Mouse (Mus musculus) midbrain, postnatal 0 days (tissue): ENCODE data around the gene Gm11099. TPM values are rescaled to one million over a fixed set of nuclear protein-coding genes. Genes with fewer than 3 reads are reported as not detected.

Source experiments
- ATAC-seq: fragments of 200-750 bp; cut with Nextera tagmentation; 2 replicates; pipeline ENCODE4 v1.8.0; 2017; ENCODE audit warnings: moderate number of reproducible peaks, mild to moderate bottlenecking, moderate TSS enrichment, moderate library complexity; ENCODE audit not compliant: low FRiP score
- DNase-seq: peaks from one replicate; pipeline ENCODE4 v3.0.0-alpha.2; 2015; ENCODE audit warnings: low spot score
- H3K27ac ChIP-seq: fragments of 300-500 bp; sonication (generic); 2 replicates; pipeline ENCODE4 v1.5.1; 2014; ENCODE audit warnings: low read depth, mild to moderate bottlenecking, low read length, mixed read lengths
- H3K27me3 ChIP-seq: fragments of 300-500 bp; sonication (generic); 2 replicates; pipeline ENCODE4 v1.6.1; 2014; ENCODE audit warnings: low read length, control low read depth, mixed read lengths; ENCODE audit not compliant: insufficient read depth
- H3K36me3 ChIP-seq: fragments of 300-500 bp; sonication (generic); 2 replicates; pipeline ENCODE4 v1.6.1; 2014; ENCODE audit warnings: low read length, control low read depth, mixed read lengths; ENCODE audit not compliant: insufficient read depth
- H3K4me1 ChIP-seq: fragments of 300-500 bp; sonication (generic); 2 replicates; pipeline ENCODE4 v1.6.1; 2014; ENCODE audit warnings: mild to moderate bottlenecking, control low read depth, antibody characterized with exemption, low read length, mixed read lengths; ENCODE audit not compliant: insufficient read depth
- H3K4me2 ChIP-seq: fragments of 300-500 bp; sonication (generic); 2 replicates; pipeline ENCODE4 v1.6.1; 2014; ENCODE audit warnings: low read depth, mild to moderate bottlenecking, low read length, mixed read lengths; ENCODE audit not compliant: poor library complexity, severe bottlenecking
- H3K4me3 ChIP-seq: fragments of 300-500 bp; sonication (generic); 2 replicates; pipeline ENCODE4 v1.5.1; 2014; ENCODE audit warnings: low read depth, mild to moderate bottlenecking, low read length, moderate library complexity
- H3K9ac ChIP-seq: fragments of 300-500 bp; sonication (generic); replicated peaks from 2 replicates; pipeline ENCODE4 v1.6.1; 2014; ENCODE audit warnings: mild to moderate bottlenecking, low read length, moderate library complexity, mixed read lengths; ENCODE audit not compliant: poor library complexity, severe bottlenecking
- H3K9me3 ChIP-seq: fragments of 300-500 bp; sonication (generic); 2 replicates; pipeline ENCODE4 v1.6.1; 2016; ENCODE audit warnings: low read length, control low read depth
- CTCF ChIP-seq: IDR thresholded peaks from 2 replicates; pipeline ENCODE4 v1.5.1; 2016; ENCODE audit warnings: antibody characterized with exemption, mild to moderate bottlenecking
- WGBS: fragments of 180-500 bp; shearing (Covaris S2); extraction: QIAGEN DNeasy Blood & Tissue Kit; methylation state at CpG from one replicate; pipeline ENCODE4 v1.1.7; 2014; 5-methylcytosine and 5-hydroxymethylcytosine counted together
- polyA plus RNA-seq: library from polyadenylated mRNA; unstranded; fragments of >200 nt; fragmentation: Nextera tagmentation; extraction: Ambion mirVana; gene quantifications from 2 replicates; pipeline ENCODE4 v1.2.1, GENCODE M21; 2015
- total RNA-seq: library from RNA; depleted of rRNA; stranded (reverse); fragments of >200 nt; gene quantifications from 2 replicates; pipeline ENCODE4 v1.2.3, GENCODE M21; 2014

Gm11099 gene
- total and polyA plus RNA-seq, 2 experiments from 2014 or later, result not detected

- TF ChIP-seq CTCF, result no peak
- no peak for DNase-seq
- 96% methylated on average over 9 of the region's 9 CpGs for WGBS
- Histone ChIP-seq H3K9me3 (no peaks in the 10 kb centered on the region), H3K4me2 (no peak overlapping the region), H3K9ac (no peak overlapping the region), H3K4me3 (no peak overlapping the region), H3K4me1 (no peaks in the 10 kb centered on the region), H3K27ac (no peak overlapping the region), H3K27me3 (no peaks in the 10 kb centered on the region), H3K36me3 (no peaks in the 10 kb centered on the region)
- no peak for ATAC-seq
Observed at GRCm38 (mm10) chr2:58912339-58912738, 53.1 kb downstream of the Gm11099 start.

DNA sequence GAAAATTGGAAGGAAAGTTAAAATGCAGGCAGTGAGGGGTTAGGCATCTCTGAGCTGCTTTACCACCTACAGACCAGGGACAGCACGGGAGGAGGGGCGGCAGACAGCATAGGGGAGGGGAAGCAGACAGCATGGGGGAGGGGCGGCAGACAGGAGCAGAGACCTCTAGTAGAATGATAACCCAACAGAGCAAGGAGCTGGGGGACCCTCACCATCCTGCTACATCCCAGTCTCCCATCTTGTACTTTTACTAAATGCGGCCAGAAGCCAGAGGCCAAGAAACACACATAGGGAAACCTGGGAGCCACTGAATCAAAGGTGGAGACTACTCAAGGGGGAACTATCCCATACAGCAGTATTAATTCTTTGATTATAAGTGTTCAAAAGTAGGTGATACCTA is 59.1 kb downstream of the Gm11099 start:
- ATAC-seq (no peak), DNase-seq (no peak)
- Histone ChIP-seq H3K36me3 (no peaks in the 10 kb centered on the region), H3K4me2 (no peak overlapping the region), H3K9me3 (no peaks in the 10 kb centered on the region), H3K27me3 (no peaks in the 10 kb centered on the region), H3K27ac (no peak overlapping the region), H3K9ac (no peak overlapping the region), H3K4me3 (no peak overlapping the region), H3K4me1 (no peaks in the 10 kb centered on the region)
- TF ChIP-seq CTCF, result no peak
- WGBS, result 42% methylated on average over 4 of the region's 4 CpGs

DNA sequence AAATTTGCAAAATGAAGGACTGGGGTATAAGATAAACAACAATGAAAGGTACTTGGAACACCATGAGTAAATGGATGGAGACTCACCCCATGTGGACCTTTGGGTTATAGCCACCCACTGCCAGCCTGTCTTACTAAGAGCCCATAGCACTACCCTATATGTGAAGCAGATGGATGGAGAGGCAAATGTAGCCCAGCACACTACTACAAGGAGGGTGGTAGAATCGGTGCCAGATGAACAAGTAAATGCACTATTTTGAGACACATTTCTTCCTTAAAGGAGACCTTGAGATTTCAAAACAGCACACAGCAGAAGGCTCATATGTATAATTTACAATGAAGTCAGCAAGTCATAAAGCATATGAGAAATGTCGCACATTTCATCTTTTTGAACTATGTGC is 66.3 kb downstream of the Gm11099 start:
- Histone ChIP-seq H3K4me1 (no peaks in the 10 kb centered on the region), H3K27ac (no peak overlapping the region), H3K27me3 (no peaks in the 10 kb centered on the region), H3K9ac (no peak overlapping the region), H3K9me3 (no peaks in the 10 kb centered on the region), H3K36me3 (no peaks in the 10 kb centered on the region), H3K4me3 (no peak overlapping the region), H3K4me2 (no peak overlapping the region)
- WGBS, result 78% methylated on average over 2 of the region's 2 CpGs
- ATAC-seq, result no peak
- TF ChIP-seq CTCF, result no peak
- DNase-seq, result no peak

GRCm38 (mm10) chr2:58941361-58941760 is 82.1 kb downstream of the Gm11099 start:
- H3K9ac ChIP-seq, result no peak overlapping the region
- ATAC-seq, result no peak
- H3K9me3 ChIP-seq, result no peaks in the 10 kb centered on the region
- no peaks in the 10 kb centered on the region for H3K27me3 ChIP-seq
- H3K4me2 ChIP-seq, result no peak overlapping the region
- no peak overlapping the region for H3K27ac ChIP-seq
- no peak overlapping the region for H3K4me3 ChIP-seq
- DNase-seq, result no peak
- no peaks in the 10 kb centered on the region for H3K36me3 ChIP-seq
- no peak for TF ChIP-seq CTCF
- H3K4me1 ChIP-seq, result no peaks in the 10 kb centered on the region
- WGBS, result 89% methylated on average over 4 of the region's 4 CpGs

DNA sequence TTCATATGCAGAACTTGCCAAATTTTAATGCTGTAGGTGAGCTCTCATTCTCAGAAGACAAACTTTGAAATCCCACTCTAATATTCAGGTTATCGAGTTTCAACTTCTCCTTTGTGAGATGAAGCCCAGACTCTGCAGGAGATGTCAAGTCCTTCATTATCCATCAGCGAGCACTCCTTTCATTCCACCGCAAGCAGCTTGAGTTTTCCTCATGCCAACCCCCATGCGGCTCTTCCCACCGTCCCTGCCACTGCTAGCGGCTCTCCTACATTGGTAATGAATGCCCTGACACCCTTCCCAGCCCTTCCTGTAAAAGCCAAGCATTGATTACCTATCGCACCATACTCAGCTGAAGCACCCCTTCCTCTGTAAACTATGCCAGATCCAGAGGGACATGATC is 89.6 kb downstream of the Gm11099 start:
- TF ChIP-seq CTCF, result no peak
- H3K27ac ChIP-seq, result no peak overlapping the region
- H3K9ac ChIP-seq, result no peak overlapping the region
- H3K4me3 ChIP-seq, result no peak overlapping the region
- H3K36me3 ChIP-seq, result no peaks in the 10 kb centered on the region
- ATAC-seq (no peak), DNase-seq (peak; percentile 10)
- H3K4me1 ChIP-seq, result no peaks in the 10 kb centered on the region
- no peak overlapping the region for H3K4me2 ChIP-seq
- H3K9me3 ChIP-seq, result no peaks in the 10 kb centered on the region
- WGBS, result 56% methylated on average over 7 of the region's 7 CpGs
- H3K27me3 ChIP-seq, result no peaks in the 10 kb centered on the region

- WGBS, result 94% methylated on average over 3 of the region's 3 CpGs
- H3K4me3 ChIP-seq, result no peak overlapping the region
- no peak for DNase-seq
Observed at GRCm38 (mm10) chr2:58952101-58952500, 92.9 kb downstream of the Gm11099 start.

More at GRCm38 (mm10) chr2:58952101-58952500, 92.9 kb downstream of the Gm11099 start:
- Histone ChIP-seq H3K4me1 (no peaks in the 10 kb centered on the region), H3K4me2 (no peak overlapping the region), H3K9ac (no peak overlapping the region), H3K36me3 (no peaks in the 10 kb centered on the region), H3K27ac (no peak overlapping the region), H3K27me3 (no peaks in the 10 kb centered on the region), H3K9me3 (no peaks in the 10 kb centered on the region)
- TF ChIP-seq CTCF, result no peak
- no peak for ATAC-seq
